Mouse (Mus musculus): ENCODE measurements around the gene Csde1.

DNA sequence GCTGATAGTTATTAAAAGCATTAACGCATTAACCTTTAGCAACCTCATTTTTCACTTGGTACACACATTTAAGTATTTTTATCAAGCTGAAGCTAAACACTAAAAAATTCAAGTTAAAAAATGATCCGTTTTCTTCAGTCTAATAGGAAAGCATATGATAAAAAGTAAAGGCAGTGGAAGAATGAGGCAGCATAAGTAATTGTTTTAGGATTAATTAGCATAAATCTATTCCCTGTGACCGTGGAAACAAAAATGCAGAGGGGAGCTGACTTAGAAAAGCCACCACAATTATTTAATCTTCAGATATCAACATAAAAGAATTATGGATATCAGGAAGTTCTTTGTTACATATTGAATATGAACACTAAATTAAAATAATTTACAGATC, 39.9 kb upstream of the Csde1 start:
- TF ChIP-seq EP300 (IDR thresholded peaks at IDR 0.05; ENCODE audit: low read depth): no peak
- no peak for TF ChIP-seq CTCF (IDR thresholded peaks at IDR 0.05; ENCODE audit: low read depth)
